Mouse (Mus musculus) ES-E14 (cell line): ENCODE results near the gene Arl15. TPM values are rescaled to one million over a fixed set of nuclear protein-coding genes. Genes with fewer than 3 reads are reported as not detected.
A peak's percentile ranks its signal among the peaks of the same experiment; 100 is the strongest.

Experiments
- DNase-seq: peaks from one replicate; pipeline ENCODE4 v3.0.0-alpha.2; 2013; ENCODE audit warnings: low read depth, low spot score
- H3K27ac ChIP-seq: 2 replicates; pipeline ENCODE4 v1.5.1; 2012; ENCODE audit warnings: low read depth, mild to moderate bottlenecking, low read length, moderate library complexity, mixed read lengths; ENCODE audit not compliant: poor library complexity, insufficient read depth, severe bottlenecking
- H3K36me3 ChIP-seq: 2 replicates; pipeline ENCODE4 v1.6.1; 2012; ENCODE audit warnings: mild to moderate bottlenecking, low read length, moderate library complexity, mixed read lengths; ENCODE audit not compliant: control insufficient read depth, poor library complexity, insufficient read depth, severe bottlenecking
- H3K4me1 ChIP-seq, 2 experiments: fragments of 150-350 bp in 1 of 2; sonication (generic) in 1 of 2; 2 replicates each; pipeline ENCODE4 v1.6.1; 2012; ENCODE audit warnings: low read length in 2 of 2, mild to moderate bottlenecking in 1 of 2, mixed read lengths in 1 of 2; ENCODE audit not compliant: control insufficient read depth in 2 of 2, insufficient read depth in 2 of 2, poor library complexity in 1 of 2
- H3K4me3 ChIP-seq, 2 experiments: fragments of 150-350 bp in 1 of 2; sonication (generic) in 1 of 2; 2 replicates each; pipeline ENCODE4 v1.5.1; 2012; ENCODE audit warnings: low read length in 2 of 2, low read depth in 1 of 2, mild to moderate bottlenecking in 1 of 2, mixed read lengths in 1 of 2; ENCODE audit not compliant: insufficient read depth in 1 of 2, poor library complexity in 1 of 2, severe bottlenecking in 1 of 2
- H3K9ac ChIP-seq: 2 replicates; pipeline ENCODE4 v1.6.1; 2012; ENCODE audit warnings: low read depth, mild to moderate bottlenecking, low read length, mixed read lengths; ENCODE audit not compliant: poor library complexity, insufficient read depth, severe bottlenecking
- H3K9me3 ChIP-seq: fragments of 150-350 bp; sonication (generic); 2 replicates; pipeline ENCODE4 v1.6.1; 2012; ENCODE audit warnings: low read depth, mild to moderate bottlenecking, low read length; ENCODE audit not compliant: control insufficient read depth, insufficient read depth
- CHD2 ChIP-seq: IDR thresholded peaks from 2 replicates; pipeline ENCODE4 v1.6.1; 2014; ENCODE audit warnings: mild to moderate bottlenecking, low read depth, low read length, inconsistent platforms
- HCFC1 ChIP-seq: IDR thresholded peaks from 2 replicates; pipeline ENCODE4 v1.6.1; 2012; ENCODE audit warnings: low read length, inconsistent platforms, borderline replicate concordance; ENCODE audit not compliant: insufficient read depth
- MAFK ChIP-seq: IDR thresholded peaks from 2 replicates; pipeline ENCODE4 v1.6.1; 2014; ENCODE audit warnings: mild to moderate bottlenecking, low read depth, low read length, inconsistent platforms; ENCODE audit not compliant: insufficient read depth
- ZC3H11A ChIP-seq: IDR thresholded peaks from 2 replicates; pipeline ENCODE4 v1.6.1; 2012; ENCODE audit warnings: low read depth, mild to moderate bottlenecking, inconsistent platforms, low read length, borderline replicate concordance
- ZNF384 ChIP-seq: IDR thresholded peaks from 2 replicates; pipeline ENCODE4 v1.6.1; 2012; ENCODE audit warnings: low read depth, low read length, inconsistent platforms
- in situ Hi-C, 2 experiments: fragments of 600-800 bp; cut with MboI; formaldehyde crosslinking; loops; one replicate each; pipeline ENCODE4 v1.15.1; 2025; ENCODE audit warnings: low sequenced_read_pairs in 2 of 2, inconsistent platforms in 1 of 2; ENCODE audit not compliant: unreplicated experiment in 2 of 2
- total RNA-seq: library from RNA; depleted of rRNA; stranded (reverse); fragments of 300-350 nt; gene quantifications from 2 replicates; pipeline ENCODE4 v1.2.3, GENCODE M21; 2012

The Arl15 gene
- total RNA-seq, 1 experiment, result 15.1 TPM

DNA sequence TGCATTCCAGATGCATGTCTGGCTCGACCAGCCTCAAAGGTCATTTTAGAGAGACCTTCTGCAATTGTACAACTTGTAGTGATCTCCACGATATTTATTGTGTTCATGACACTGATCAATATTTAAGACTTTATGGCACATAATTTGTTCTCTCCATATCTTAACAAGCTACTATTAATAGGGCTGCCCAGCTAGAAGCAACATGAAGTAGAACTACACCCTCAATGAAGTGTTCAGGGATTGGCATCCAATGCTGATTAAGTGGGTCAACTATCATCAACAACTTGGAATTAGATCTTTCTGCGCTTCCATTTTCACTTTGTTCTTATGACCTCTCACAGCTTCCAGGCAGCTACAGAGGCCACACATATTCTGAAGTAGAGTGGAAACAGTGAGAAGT, 24.5 kb upstream of the Arl15 start:
- H3K4me3 ChIP-seq, result no peak overlapping the region
- in situ Hi-C loops, result no loop called here
- H3K4me1 ChIP-seq, result peaks cover 0 to 7% of the 10 kb centered on the region in 2 experiments; a peak in 1 of 4 replicates
- TF ChIP-seq MAFK (no peak), ZNF384 (no peak), ZC3H11A (no peak), CHD2 (no peak), HCFC1 (no peak)
- no peaks in the 10 kb centered on the region for H3K9me3 ChIP-seq
- DNase-seq, result no peak
- no peaks in the 10 kb centered on the region for H3K36me3 ChIP-seq
- H3K9ac ChIP-seq, result no peak overlapping the region
- H3K27ac ChIP-seq, result no peak overlapping the region

DNA sequence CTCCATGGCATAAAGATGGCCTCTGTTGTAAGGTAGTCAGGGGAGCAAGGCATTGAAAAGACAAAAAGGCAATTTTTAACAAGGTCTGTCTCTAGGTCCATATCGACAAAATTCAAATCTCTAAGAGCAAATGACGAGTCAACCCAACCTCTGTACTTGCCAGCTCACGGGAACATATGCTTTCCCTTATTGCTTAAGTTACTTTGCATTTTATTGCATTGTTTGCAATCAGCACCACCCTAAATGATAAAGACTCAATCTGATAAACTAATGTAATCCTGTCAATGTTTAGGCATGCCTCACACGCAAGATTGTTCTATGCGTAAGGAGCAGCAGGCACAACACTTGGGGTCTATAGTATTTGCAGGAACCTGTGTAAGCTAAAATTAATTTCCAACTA, 24.0 kb upstream of the Arl15 start:
- Histone ChIP-seq H3K4me3 (no peak overlapping the region), H3K9me3 (no peaks in the 10 kb centered on the region), H3K27ac (no peak overlapping the region), H3K9ac (no peak overlapping the region), H3K36me3 (no peaks in the 10 kb centered on the region), H3K4me1 (peaks cover 0 to 9% of the 10 kb centered on the region in 2 experiments; a peak in 3 of 4 replicates)
- DNase-seq, result no peak
- in situ Hi-C loops, result no loop called here
- TF ChIP-seq MAFK (no peak), HCFC1 (no peak), ZNF384 (no peak), CHD2 (no peak), ZC3H11A (no peak)

DNA sequence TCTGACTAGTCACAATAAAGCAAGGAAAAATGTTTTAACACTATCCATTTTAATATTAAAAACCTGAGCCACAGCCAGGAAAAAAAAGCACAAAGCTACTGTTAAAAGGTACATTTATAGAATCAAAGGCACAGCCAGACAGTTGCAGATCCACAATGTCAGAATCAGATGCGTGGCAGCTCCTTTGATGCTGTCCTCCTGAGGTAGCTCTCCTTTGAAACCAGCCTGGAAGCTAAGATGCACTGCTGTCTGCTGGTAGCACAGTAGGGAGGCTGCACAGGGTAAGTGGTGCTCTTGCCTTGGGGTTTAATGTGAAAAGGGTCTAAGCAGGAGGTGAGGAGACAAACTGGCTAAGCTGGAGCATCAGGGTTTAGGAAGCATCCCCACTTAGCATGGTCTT, 23.0 kb upstream of the Arl15 start:
- Histone ChIP-seq H3K36me3 (no peaks in the 10 kb centered on the region), H3K27ac (no peak overlapping the region), H3K9ac (no peak overlapping the region), H3K9me3 (no peaks in the 10 kb centered on the region), H3K4me1 (peaks cover 0 to 9% of the 10 kb centered on the region in 2 experiments; a peak in 3 of 4 replicates), H3K4me3 (no peak overlapping the region)
- in situ Hi-C loops, result no loop called here
- DNase-seq, result no peak
- no peak for TF ChIP-seq HCFC1
- no peak for TF ChIP-seq CHD2
- no peak for TF ChIP-seq ZC3H11A
- no peak for TF ChIP-seq MAFK
- no peak for TF ChIP-seq ZNF384

DNA sequence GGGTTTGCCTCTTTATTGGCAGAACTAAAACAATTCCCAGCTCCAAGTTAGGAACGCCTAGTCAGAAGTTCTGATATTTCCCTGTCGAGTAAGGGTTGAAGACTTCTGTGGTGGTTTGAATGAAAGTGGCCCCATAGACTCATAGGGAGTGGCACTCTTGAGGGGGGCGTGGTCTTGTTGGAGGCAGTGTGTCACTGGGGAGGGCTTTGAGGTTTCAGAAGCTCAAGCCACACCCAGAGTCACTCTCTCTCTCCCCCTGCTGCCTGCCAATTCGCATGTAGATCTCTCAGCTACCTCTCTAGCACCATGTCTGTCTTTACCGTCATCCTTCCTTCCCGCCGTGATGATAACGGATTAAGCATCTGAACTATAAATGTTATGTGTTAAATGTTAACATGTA, 19.5 kb upstream of the Arl15 start:
- no peak overlapping the region for H3K27ac ChIP-seq
- in situ Hi-C loops, result no loop called here
- H3K9ac ChIP-seq, result no peak overlapping the region
- H3K36me3 ChIP-seq, result no peaks in the 10 kb centered on the region
- TF ChIP-seq MAFK (no peak), CHD2 (no peak), ZNF384 (no peak), ZC3H11A (no peak), HCFC1 (no peak)
- H3K4me3 ChIP-seq, result no peak overlapping the region
- no peaks in the 10 kb centered on the region for H3K9me3 ChIP-seq
- peak; percentile 60 for DNase-seq
- peaks cover 0 to 12% of the 10 kb centered on the region in 2 experiments; a peak in 3 of 4 replicates for H3K4me1 ChIP-seq
